Mouse (Mus musculus) E14TG2a.4 (cell line): Measurements from ENCODE around the gene Med7.

Experiments
- H3K27me3 ChIP-seq: 2 replicates; pipeline ENCODE4 v1.6.1; 2014; ENCODE audit warnings: low read length, control low read depth; ENCODE audit not compliant: insufficient read depth
- H3K36me3 ChIP-seq: 2 replicates; pipeline ENCODE4 v1.6.1; 2014; ENCODE audit warnings: low read length, control low read depth; ENCODE audit not compliant: insufficient read depth
- H3K4me1 ChIP-seq: replicated peaks from 2 replicates; pipeline ENCODE4 v1.6.1; 2014; ENCODE audit warnings: low read depth, low read length, control low read depth
- H3K4me3 ChIP-seq: replicated peaks from 2 replicates; pipeline ENCODE4 v1.5.1; 2014; ENCODE audit warnings: mild to moderate bottlenecking, low read length
- H3K9me3 ChIP-seq: 2 replicates; pipeline ENCODE4 v1.6.1; 2014; ENCODE audit warnings: low read length, control low read depth
- CTCF ChIP-seq: conservative IDR thresholded peaks from 2 replicates; pipeline ENCODE4 v1.5.1; 2014; ENCODE audit warnings: low read length
- NANOG ChIP-seq: IDR thresholded peaks from 2 replicates; pipeline ENCODE4 v1.6.1; 2014; ENCODE audit warnings: borderline replicate concordance, low read length, mixed read lengths
- POU5F1 ChIP-seq: IDR thresholded peaks from 2 replicates; pipeline ENCODE4 v1.6.1; 2014; ENCODE audit warnings: low read length, borderline replicate concordance

Gene Med7

GRCm38 (mm10) chr11:46439005-46439543, 2.3 kb downstream of the Med7 start:
- no peak overlapping the region for H3K4me3 ChIP-seq
- H3K36me3 ChIP-seq, result peaks cover 57% of the 10 kb centered on the region
- TF ChIP-seq NANOG, result no peak
- TF ChIP-seq POU5F1, result no peak
- TF ChIP-seq CTCF, result no peak
- no peaks in the 10 kb centered on the region for H3K27me3 ChIP-seq
- H3K9me3 ChIP-seq, result no peaks in the 10 kb centered on the region
- peaks cover 25% of the 10 kb centered on the region for H3K4me1 ChIP-seq

GRCm38 (mm10) chr11:46441774-46442173, 5.0 kb downstream of the Med7 start:
- peaks cover 57% of the 10 kb centered on the region for H3K36me3 ChIP-seq
- H3K4me1 ChIP-seq, result peaks cover 22% of the 10 kb centered on the region
- H3K27me3 ChIP-seq, result no peaks in the 10 kb centered on the region
- H3K9me3 ChIP-seq, result no peaks in the 10 kb centered on the region
- H3K4me3 ChIP-seq, result no peak overlapping the region
- TF ChIP-seq POU5F1 (no peak), NANOG (no peak), CTCF (no peak)

GRCm38 (mm10) chr11:46443152-46443551, 6.4 kb downstream of the Med7 start:
- Histone ChIP-seq H3K4me1 (peaks cover 16% of the 10 kb centered on the region), H3K9me3 (no peaks in the 10 kb centered on the region), H3K4me3 (no peak overlapping the region), H3K27me3 (no peaks in the 10 kb centered on the region), H3K36me3 (peaks cover 57% of the 10 kb centered on the region)
- TF ChIP-seq POU5F1 (no peak), CTCF (no peak), NANOG (no peak)

- H3K4me3 ChIP-seq, result no peak overlapping the region
- H3K9me3 ChIP-seq, result no peaks in the 10 kb centered on the region
- peaks cover 8% of the 10 kb centered on the region for H3K4me1 ChIP-seq
- no peak for TF ChIP-seq CTCF
- TF ChIP-seq NANOG, result no peak
- peaks cover 52% of the 10 kb centered on the region for H3K36me3 ChIP-seq
- no peaks in the 10 kb centered on the region for H3K27me3 ChIP-seq
These were observed 7.3 kb downstream of the Med7 start for GRCm38 (mm10) chr11:46443979-46444378.

GRCm38 (mm10) chr11:46446150-46446549, 9.4 kb downstream of the Med7 start:
- no peaks in the 10 kb centered on the region for H3K4me1 ChIP-seq
- H3K9me3 ChIP-seq, result no peaks in the 10 kb centered on the region
- no peak overlapping the region for H3K4me3 ChIP-seq
- TF ChIP-seq CTCF (no peak), POU5F1 (no peak), NANOG (no peak)
- no peaks in the 10 kb centered on the region for H3K27me3 ChIP-seq
- H3K36me3 ChIP-seq, result peaks cover 30% of the 10 kb centered on the region

- Histone ChIP-seq H3K9me3 (no peaks in the 10 kb centered on the region), H3K4me1 (no peaks in the 10 kb centered on the region), H3K4me3 (no peak overlapping the region), H3K36me3 (peaks cover 13% of the 10 kb centered on the region), H3K27me3 (no peaks in the 10 kb centered on the region)
- TF ChIP-seq CTCF (0 out of 2 replicates have a peak, but pooled peaks have one; percentile 8), POU5F1 (no peak)
These were observed 11.1 kb downstream of the Med7 start for GRCm38 (mm10) chr11:46447644-46448484.

GRCm38 (mm10) chr11:46449461-46450080, 12.8 kb downstream of the Med7 start:
- TF ChIP-seq NANOG, result no peak
- no peak for TF ChIP-seq CTCF
- no peak for TF ChIP-seq POU5F1
- Histone ChIP-seq H3K27me3 (no peaks in the 10 kb centered on the region), H3K4me1 (no peaks in the 10 kb centered on the region), H3K4me3 (peak overlapping the region; percentile 65), H3K36me3 (no peaks in the 10 kb centered on the region), H3K9me3 (no peaks in the 10 kb centered on the region)

- H3K9me3 ChIP-seq, result no peaks in the 10 kb centered on the region
- H3K36me3 ChIP-seq, result no peaks in the 10 kb centered on the region
- H3K4me3 ChIP-seq, result no peak within 1 kb of the TSS
- no peaks in the 10 kb centered on the region for H3K27me3 ChIP-seq
- H3K4me1 ChIP-seq, result no peaks in the 10 kb centered on the region
- TF ChIP-seq NANOG (no peak), CTCF (no peak), POU5F1 (no peak)
These were observed 17.8 kb downstream of the Med7 start, which contains the start of gene Havcr2 for GRCm38 (mm10) chr11:46454453-46455045. Gene Havcr2 (plus strand): TSS chr11:46454935.
